Mouse (Mus musculus): ENCODE measurements at regions not wholly inside any gene's neighbourhood (a gene's known extent, or its start where the extent isn't known, plus 50 kb on each side); places are given as distances from the start of the nearest gene placed in this dataset.

DNA sequence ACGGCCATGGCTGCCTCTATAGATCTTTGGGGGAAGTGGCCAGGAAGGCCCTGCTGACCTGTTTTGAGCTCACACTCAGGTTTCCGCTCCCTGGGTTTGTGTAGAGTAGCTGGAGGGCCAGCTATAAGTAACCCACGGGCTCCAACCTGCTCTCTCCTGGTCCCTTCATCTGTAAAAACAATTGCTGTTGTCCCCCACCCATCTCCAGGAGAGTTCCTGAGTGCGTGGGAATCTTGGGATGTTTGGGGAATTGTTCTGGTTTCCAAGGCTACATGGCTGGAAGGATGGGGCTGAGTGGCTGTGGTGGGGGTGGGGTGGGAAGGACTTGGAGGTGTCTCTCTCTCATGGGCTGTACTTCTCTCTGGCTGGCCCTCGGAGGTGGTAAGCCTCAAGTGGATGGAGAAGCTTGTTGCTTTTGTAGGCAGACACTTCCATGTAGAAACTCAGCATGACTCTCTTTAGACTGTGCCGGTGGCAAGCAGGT lies 86.0 kb downstream of the Ackr3 start:
- Histone ChIP-seq H3K27me3 (ENCODE audit: control insufficient read depth, insufficient read depth, insufficient read length) (no peaks in the 10 kb centered on the region), H3ac (ENCODE audit: control insufficient read depth, insufficient read length, low read depth) (no peak overlapping the region), H3K4me3 (ENCODE audit: insufficient read depth, poor library complexity, severe bottlenecking) (no peak overlapping the region), H3K36me3 (ENCODE audit: control insufficient read depth, insufficient read depth) (no peaks in the 10 kb centered on the region), H3K79me2 (ENCODE audit: control insufficient read depth, insufficient read depth) (no peaks in the 10 kb centered on the region), H3K79me3 (ENCODE audit: low read depth) (no peaks in the 10 kb centered on the region)
- TF ChIP-seq USF1 (IDR thresholded peaks at IDR 0.05; ENCODE audit: low read depth), result no peak
- TF ChIP-seq CTCF (IDR thresholded peaks at IDR 0.05; ENCODE audit: control insufficient read depth, insufficient read depth, insufficient read length), result no peak
- TF ChIP-seq FOSL1 (IDR thresholded peaks at IDR 0.05; ENCODE audit: insufficient read depth, low read length, poor library complexity, severe bottlenecking), result no peak
- no peak for TF ChIP-seq CEBPB (IDR thresholded peaks at IDR 0.05; ENCODE audit: low read depth)
- TF ChIP-seq MYOD1 (IDR thresholded peaks at IDR 0.05; ENCODE audit: control insufficient read depth, insufficient read length, low read depth), result no peak
- no peak for TF ChIP-seq MAX (IDR thresholded peaks at IDR 0.05)
- TF ChIP-seq MYOG (IDR thresholded peaks at IDR 0.05; ENCODE audit: control insufficient read depth, extremely low read depth, insufficient read length), result no peak

GRCm38 (mm10) chr1:90290428-90291197 lies 86.8 kb downstream of the Ackr3 start:
- Histone ChIP-seq H3K79me3 (ENCODE audit: low read depth) (no peaks in the 10 kb centered on the region), H3ac (ENCODE audit: control insufficient read depth, insufficient read length, low read depth) (no peak overlapping the region), H3K4me3 (ENCODE audit: insufficient read depth, poor library complexity, severe bottlenecking) (no peak overlapping the region), H3K27me3 (ENCODE audit: control insufficient read depth, insufficient read depth, insufficient read length) (no peaks in the 10 kb centered on the region), H3K36me3 (ENCODE audit: control insufficient read depth, insufficient read depth) (no peaks in the 10 kb centered on the region), H3K79me2 (ENCODE audit: control insufficient read depth, insufficient read depth) (no peaks in the 10 kb centered on the region)
- no peak for TF ChIP-seq MYOD1 (IDR thresholded peaks at IDR 0.05; ENCODE audit: control insufficient read depth, insufficient read length, low read depth)
- TF ChIP-seq CTCF (IDR thresholded peaks at IDR 0.05; ENCODE audit: control insufficient read depth, insufficient read depth, insufficient read length), result no peak
- TF ChIP-seq FOSL1 (IDR thresholded peaks at IDR 0.05; ENCODE audit: insufficient read depth, low read length, poor library complexity, severe bottlenecking), result no peak
- no peak for TF ChIP-seq MAX (IDR thresholded peaks at IDR 0.05)
- no peak for TF ChIP-seq MYOG (IDR thresholded peaks at IDR 0.05; ENCODE audit: control insufficient read depth, extremely low read depth, insufficient read length)
- TF ChIP-seq CEBPB (IDR thresholded peaks at IDR 0.05; ENCODE audit: low read depth), result no peak
- no peak for TF ChIP-seq USF1 (IDR thresholded peaks at IDR 0.05; ENCODE audit: low read depth)

- no peaks in the 10 kb centered on the region for H3K79me3 ChIP-seq (ENCODE audit: low read depth)
- H3K36me3 ChIP-seq (ENCODE audit: control insufficient read depth, insufficient read depth), result no peaks in the 10 kb centered on the region
- H3K27me3 ChIP-seq (ENCODE audit: control insufficient read depth, insufficient read depth, insufficient read length), result no peaks in the 10 kb centered on the region
- no peaks in the 10 kb centered on the region for H3K79me2 ChIP-seq (ENCODE audit: control insufficient read depth, insufficient read depth)
- TF ChIP-seq CTCF (IDR thresholded peaks at IDR 0.05; ENCODE audit: control insufficient read depth, insufficient read depth, insufficient read length) (no peak), MAX (IDR thresholded peaks at IDR 0.05) (no peak), CEBPB (IDR thresholded peaks at IDR 0.05; ENCODE audit: low read depth) (no peak), MYOG (IDR thresholded peaks at IDR 0.05; ENCODE audit: control insufficient read depth, extremely low read depth, insufficient read length) (no peak), MYOD1 (IDR thresholded peaks at IDR 0.05; ENCODE audit: control insufficient read depth, insufficient read length, low read depth) (no peak), FOSL1 (IDR thresholded peaks at IDR 0.05; ENCODE audit: insufficient read depth, low read length, poor library complexity, severe bottlenecking) (no peak), USF1 (IDR thresholded peaks at IDR 0.05; ENCODE audit: low read depth) (no peak)
- H3K4me3 ChIP-seq (ENCODE audit: insufficient read depth, poor library complexity, severe bottlenecking), result no peak overlapping the region
- H3ac ChIP-seq (ENCODE audit: control insufficient read depth, insufficient read length, low read depth), result no peak overlapping the region
These were observed 87.5 kb downstream of the Ackr3 start for GRCm38 (mm10) chr1:90291256-90291655.

- no peaks in the 10 kb centered on the region for H3K79me3 ChIP-seq (ENCODE audit: low read depth)
- no peaks in the 10 kb centered on the region for H3K36me3 ChIP-seq (ENCODE audit: control insufficient read depth, insufficient read depth)
- H3ac ChIP-seq (ENCODE audit: control insufficient read depth, insufficient read length, low read depth), result no peak overlapping the region
- no peak overlapping the region for H3K4me3 ChIP-seq (ENCODE audit: insufficient read depth, poor library complexity, severe bottlenecking)
- TF ChIP-seq CTCF (IDR thresholded peaks at IDR 0.05; ENCODE audit: control insufficient read depth, insufficient read depth, insufficient read length) (no peak), USF1 (IDR thresholded peaks at IDR 0.05; ENCODE audit: low read depth) (no peak), CEBPB (IDR thresholded peaks at IDR 0.05; ENCODE audit: low read depth) (no peak), MYOG (IDR thresholded peaks at IDR 0.05; ENCODE audit: control insufficient read depth, extremely low read depth, insufficient read length) (no peak), MYOD1 (IDR thresholded peaks at IDR 0.05; ENCODE audit: control insufficient read depth, insufficient read length, low read depth) (no peak), MAX (IDR thresholded peaks at IDR 0.05) (no peak), FOSL1 (IDR thresholded peaks at IDR 0.05; ENCODE audit: insufficient read depth, low read length, poor library complexity, severe bottlenecking) (no peak)
- H3K27me3 ChIP-seq (ENCODE audit: control insufficient read depth, insufficient read depth, insufficient read length), result no peaks in the 10 kb centered on the region
- H3K79me2 ChIP-seq (ENCODE audit: control insufficient read depth, insufficient read depth), result no peaks in the 10 kb centered on the region
These were observed 94.0 kb downstream of the Ackr3 start for GRCm38 (mm10) chr1:90297751-90298150.

DNA sequence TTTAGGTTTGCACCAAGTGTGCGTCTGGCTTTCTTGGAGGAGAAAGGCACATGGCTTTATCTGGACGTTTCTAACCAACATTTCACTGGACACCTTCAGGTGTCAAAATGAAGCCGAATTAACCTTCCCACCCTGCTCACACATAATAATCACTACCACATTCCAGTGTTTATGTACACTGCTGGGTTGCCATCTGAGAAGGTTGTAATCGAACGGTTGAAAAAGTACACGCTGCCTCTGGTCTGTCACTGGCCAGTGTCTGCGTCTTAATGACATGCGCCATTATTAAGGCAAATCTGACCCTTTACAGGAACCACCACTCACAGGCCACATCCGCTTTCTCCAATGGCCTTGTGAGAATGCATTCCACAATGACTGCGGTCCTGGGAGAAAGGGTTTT lies 96.4 kb downstream of the Ackr3 start:
- Histone ChIP-seq H3K79me2 (ENCODE audit: control insufficient read depth, insufficient read depth) (no peaks in the 10 kb centered on the region), H3K36me3 (ENCODE audit: control insufficient read depth, insufficient read depth) (no peaks in the 10 kb centered on the region), H3ac (ENCODE audit: control insufficient read depth, insufficient read length, low read depth) (no peak overlapping the region), H3K4me3 (ENCODE audit: insufficient read depth, poor library complexity, severe bottlenecking) (no peak overlapping the region), H3K79me3 (ENCODE audit: low read depth) (no peaks in the 10 kb centered on the region), H3K27me3 (ENCODE audit: control insufficient read depth, insufficient read depth, insufficient read length) (no peaks in the 10 kb centered on the region)
- TF ChIP-seq MAX (IDR thresholded peaks at IDR 0.05) (no peak), MYOD1 (IDR thresholded peaks at IDR 0.05; ENCODE audit: control insufficient read depth, insufficient read length, low read depth) (no peak)

DNA sequence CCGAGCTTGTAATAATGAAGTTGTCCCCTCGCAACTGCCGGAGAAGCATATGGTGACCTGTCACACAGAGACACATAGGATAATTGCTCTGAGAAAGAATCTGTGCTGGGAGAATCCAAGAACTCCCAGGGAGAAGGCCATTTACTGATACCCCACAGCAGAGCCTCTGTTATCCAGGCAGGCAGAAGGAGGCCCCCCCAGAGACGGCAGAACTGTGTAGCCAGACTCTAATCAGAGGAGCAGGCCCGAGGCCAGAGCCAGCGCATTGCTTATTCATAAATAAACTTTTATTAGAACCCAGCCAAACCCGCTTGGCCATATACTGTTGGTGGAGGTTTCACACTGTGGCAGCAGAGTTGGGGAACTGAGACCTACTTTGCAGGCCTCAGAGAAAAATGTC lies 100.6 kb downstream of the Ackr3 start:
- Histone ChIP-seq H3K79me2 (ENCODE audit: control insufficient read depth, insufficient read depth) (no peaks in the 10 kb centered on the region), H3K36me3 (ENCODE audit: control insufficient read depth, insufficient read depth) (no peaks in the 10 kb centered on the region), H3K4me3 (ENCODE audit: insufficient read depth, poor library complexity, severe bottlenecking) (no peak overlapping the region), H3ac (ENCODE audit: control insufficient read depth, insufficient read length, low read depth) (no peak overlapping the region), H3K79me3 (ENCODE audit: low read depth) (no peaks in the 10 kb centered on the region), H3K27me3 (ENCODE audit: control insufficient read depth, insufficient read depth, insufficient read length) (no peaks in the 10 kb centered on the region)
- TF ChIP-seq USF1 (IDR thresholded peaks at IDR 0.05; ENCODE audit: low read depth), result no peak
- TF ChIP-seq CEBPB (IDR thresholded peaks at IDR 0.05; ENCODE audit: low read depth), result no peak
- no peak for TF ChIP-seq MYOG (IDR thresholded peaks at IDR 0.05; ENCODE audit: control insufficient read depth, extremely low read depth, insufficient read length)
- TF ChIP-seq MAX (IDR thresholded peaks at IDR 0.05), result no peak
- no peak for TF ChIP-seq FOSL1 (IDR thresholded peaks at IDR 0.05; ENCODE audit: insufficient read depth, low read length, poor library complexity, severe bottlenecking)
- TF ChIP-seq CTCF (IDR thresholded peaks at IDR 0.05; ENCODE audit: control insufficient read depth, insufficient read depth, insufficient read length), result no peak
- no peak for TF ChIP-seq MYOD1 (IDR thresholded peaks at IDR 0.05; ENCODE audit: control insufficient read depth, insufficient read length, low read depth)
